Mouse (Mus musculus) left cerebral cortex, adult 2 months (tissue): ENCODE data around the gene Arid1b. TPM values are rescaled to one million over a fixed set of nuclear protein-coding genes. Genes with fewer than 3 reads are reported as not detected.

Experiments used
- DNase-seq, 2 experiments: peaks; one replicate each; pipeline ENCODE4 v3.0.0; 2021 to 2022; ENCODE audit warnings: low spot score in 2 of 2, mixed read lengths in 1 of 2; ENCODE audit errors: extremely low spot score in 1 of 2
- H3K27ac ChIP-seq: fragments of 200-600 bp; 2 replicates; pipeline ENCODE4 v1.8.1; 2022
- H3K4me3 ChIP-seq: fragments of 200-600 bp; 2 replicates; pipeline ENCODE4 v1.8.1; 2022
- CTCF ChIP-seq: fragments of 200-600 bp; IDR thresholded peaks from 2 replicates; pipeline ENCODE4 v1.8.1; 2022; ENCODE audit warnings: antibody characterized with exemption, mild to moderate bottlenecking, moderate library complexity
- intact Hi-C: fragments of 180-260 bp; cut with DNase I; formaldehyde crosslinking; loops from one replicate; pipeline ENCODE4 v1.15.1; 2025
- total RNA-seq, 2 experiments: library from RNA; stranded (reverse); gene quantifications; 2 replicates each; pipeline ENCODE4 v1.2.3; 2021

The Arid1b gene
- total RNA-seq, 2 experiments from 2014 or later = 81.4 to 86.1 TPM

DNA sequence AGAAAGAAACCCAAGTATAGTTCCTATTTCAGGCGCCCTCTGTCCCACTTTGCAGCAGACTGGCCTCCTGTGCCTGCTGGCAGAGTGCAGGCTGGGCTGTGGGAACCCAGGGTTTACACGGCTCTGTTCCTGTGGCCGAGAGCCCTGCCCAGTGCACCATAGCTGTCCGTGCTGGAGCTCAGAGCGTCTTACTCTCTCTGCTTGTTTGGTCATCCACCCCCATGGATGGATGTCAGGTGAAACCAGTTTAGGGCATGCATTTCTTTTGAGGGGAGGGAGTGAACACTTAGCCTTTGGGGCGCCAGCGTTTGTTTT lies 301.8 kb downstream of the Arid1b start:
- Histone ChIP-seq H3K27ac (peak overlapping the region; percentile 77), H3K4me3 (no peak overlapping the region)
- intact Hi-C loops = no loop called here
- no peak for TF ChIP-seq CTCF
- no peak for DNase-seq

DNA sequence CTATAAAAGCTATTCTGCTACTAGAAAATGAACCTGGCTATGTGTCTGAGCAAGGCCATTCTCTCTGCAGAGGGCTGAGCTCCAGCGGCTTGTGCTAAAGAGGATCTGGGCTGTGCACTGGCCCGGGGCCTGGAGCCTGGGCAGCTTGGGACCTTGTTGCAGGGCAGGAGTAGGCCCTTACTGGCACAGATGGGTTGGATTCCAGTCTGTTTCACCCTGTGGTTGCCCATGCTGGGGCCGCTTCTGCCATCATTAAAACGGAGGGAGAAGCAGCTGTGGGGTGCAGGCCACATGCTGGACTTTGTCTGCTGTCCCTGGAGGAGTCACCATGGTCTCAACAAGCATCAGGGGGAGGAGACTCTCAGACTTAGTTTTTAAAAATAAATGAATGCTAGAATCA lies 303.4 kb downstream of the Arid1b start:
- H3K27ac ChIP-seq = peak overlapping the region; percentile 32; the same call in 1 of the 2 replicates
- no peak for DNase-seq
- H3K4me3 ChIP-seq = no peak overlapping the region
- no peak for TF ChIP-seq CTCF
- intact Hi-C loops = no loop called here

DNA sequence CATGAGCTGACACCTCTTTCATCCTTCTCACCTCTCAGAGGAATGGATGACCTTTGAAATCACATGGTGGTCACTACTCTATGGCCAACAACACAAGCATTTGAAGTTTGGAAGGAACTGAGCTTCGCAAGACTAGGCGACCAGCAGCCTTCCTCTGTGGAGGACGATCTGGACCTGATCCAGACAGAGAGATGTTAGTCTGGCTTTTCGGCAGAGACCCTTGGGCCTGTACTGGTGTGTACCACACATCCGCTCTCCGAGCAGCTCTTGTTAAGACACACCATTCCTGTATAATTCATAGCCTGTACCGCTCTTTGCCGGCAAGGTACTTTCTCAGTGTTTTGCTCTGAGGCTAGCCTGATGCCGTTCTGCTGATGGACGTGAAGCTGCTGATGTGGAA lies 303.9 kb downstream of the Arid1b start:
- intact Hi-C loops = no loop called here
- no peak for TF ChIP-seq CTCF
- Histone ChIP-seq H3K27ac (no peak overlapping the region; the same call in 1 of the 2 replicates), H3K4me3 (no peak overlapping the region)
- no peak for DNase-seq

DNA sequence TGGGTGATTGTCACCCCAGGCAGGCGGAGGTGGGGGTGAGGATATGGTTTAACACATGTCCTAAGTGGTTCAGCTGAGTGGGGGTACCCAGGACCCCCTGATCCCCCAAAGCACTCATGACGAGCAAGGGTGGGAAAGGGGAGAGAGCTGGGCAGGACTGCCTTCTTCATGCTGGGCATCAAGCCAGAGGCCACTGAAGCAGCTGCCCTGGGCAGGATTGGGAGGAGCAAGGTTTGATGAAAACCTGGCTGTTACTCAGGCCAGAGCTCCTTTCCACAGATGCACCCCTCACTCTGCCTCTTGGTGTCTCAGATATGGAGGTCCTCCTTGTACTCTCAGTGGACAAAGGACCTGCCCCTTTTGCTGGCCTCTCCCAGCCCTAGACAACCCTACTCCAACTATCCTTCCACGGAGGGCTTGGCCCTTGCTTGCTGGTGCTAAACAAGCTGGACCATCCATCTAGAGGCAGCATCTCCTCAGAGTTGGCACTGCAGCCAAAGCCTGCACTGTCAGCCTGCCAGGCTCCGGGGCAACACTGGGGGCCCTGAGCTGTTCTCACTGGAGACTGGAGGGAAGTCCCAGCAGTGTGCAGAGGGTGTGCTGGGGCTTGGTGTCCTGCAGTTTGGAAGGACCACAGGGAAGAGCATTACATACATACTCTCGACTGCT lies 304.9 kb downstream of the Arid1b start:
- no peak for DNase-seq
- peak overlapping the region; percentile 13 for H3K27ac ChIP-seq
- no peak for TF ChIP-seq CTCF
- H3K4me3 ChIP-seq = no peak overlapping the region
- intact Hi-C loops = no loop called here

DNA sequence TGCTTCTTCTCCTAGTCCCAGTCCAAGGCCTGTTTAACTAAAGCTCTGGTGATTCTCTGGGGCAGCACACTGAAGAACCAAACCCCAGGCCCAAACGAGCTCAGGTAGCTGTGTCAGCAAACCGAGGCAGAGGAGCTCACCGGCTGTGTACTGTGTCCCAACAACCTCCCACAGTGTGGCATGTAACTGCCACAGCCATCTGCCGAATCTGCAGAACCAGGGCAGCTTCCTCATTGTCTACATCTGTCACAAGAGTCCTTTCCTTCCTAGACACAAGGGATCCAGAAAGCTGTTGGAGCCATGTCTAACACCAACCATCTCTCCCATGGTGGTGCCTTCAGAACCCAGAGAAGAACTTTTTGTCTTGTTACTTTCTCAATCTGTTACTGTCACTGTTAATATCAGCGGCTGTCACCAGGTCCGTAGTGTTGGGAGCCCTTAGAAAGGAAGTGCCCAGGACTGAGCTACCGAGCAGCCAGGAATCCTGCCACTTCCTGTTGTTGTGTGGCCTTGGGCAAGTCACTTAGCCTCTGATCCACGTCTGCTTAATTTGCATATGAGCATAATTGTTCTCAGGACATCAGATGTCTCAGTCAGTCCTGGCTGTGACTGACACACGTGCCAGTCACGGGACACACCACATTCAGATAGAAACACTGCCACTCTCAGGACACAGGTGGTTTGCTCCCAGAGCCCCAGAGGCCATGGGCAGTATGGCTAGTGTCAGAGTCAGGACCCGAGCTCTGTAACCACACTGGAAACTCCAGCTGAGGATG lies 309.0 kb downstream of the Arid1b start:
- H3K27ac ChIP-seq = no peak overlapping the region
- H3K4me3 ChIP-seq = no peak overlapping the region
- intact Hi-C loops = no loop called here
- no peak; the same call in none of the 2 replicates for TF ChIP-seq CTCF
- DNase-seq = no peak

DNA sequence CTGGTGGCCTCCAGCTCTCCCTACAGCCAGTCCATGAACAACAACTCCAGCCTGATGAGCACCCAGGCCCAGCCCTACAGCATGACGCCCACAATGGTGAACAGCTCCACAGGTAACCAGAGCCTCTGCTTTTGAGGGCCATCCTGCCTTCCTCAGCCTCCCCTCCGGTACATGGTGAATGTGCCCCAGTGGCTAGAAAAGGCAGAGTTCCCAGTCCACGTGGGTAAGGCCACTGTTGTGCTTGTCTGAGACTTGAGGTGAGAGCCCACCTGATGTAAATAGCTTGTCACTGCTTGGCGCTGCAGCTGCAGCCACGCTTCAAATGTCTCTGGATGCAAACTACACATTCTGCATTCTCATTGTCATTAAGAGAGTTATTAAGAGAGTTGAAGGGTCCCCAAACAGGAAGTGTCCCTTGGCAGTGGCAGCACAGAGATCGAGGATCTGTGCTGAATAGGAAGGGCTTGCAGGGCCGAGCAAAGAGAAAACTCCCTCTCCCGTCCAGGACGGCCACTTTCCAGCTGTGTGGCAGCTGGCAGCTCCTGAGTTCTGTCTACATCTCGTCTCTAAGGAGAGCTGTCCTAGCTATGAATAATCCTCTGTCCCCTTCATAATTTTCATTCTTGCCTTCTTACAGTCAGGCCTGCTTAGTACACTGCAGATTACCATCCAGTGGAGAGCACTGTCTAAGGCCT lies 311.8 kb downstream of the Arid1b start:
- H3K27ac ChIP-seq = no peak overlapping the region
- intact Hi-C loops = no loop called here
- no peak for TF ChIP-seq CTCF
- no peak overlapping the region for H3K4me3 ChIP-seq
- DNase-seq = no peak

DNA sequence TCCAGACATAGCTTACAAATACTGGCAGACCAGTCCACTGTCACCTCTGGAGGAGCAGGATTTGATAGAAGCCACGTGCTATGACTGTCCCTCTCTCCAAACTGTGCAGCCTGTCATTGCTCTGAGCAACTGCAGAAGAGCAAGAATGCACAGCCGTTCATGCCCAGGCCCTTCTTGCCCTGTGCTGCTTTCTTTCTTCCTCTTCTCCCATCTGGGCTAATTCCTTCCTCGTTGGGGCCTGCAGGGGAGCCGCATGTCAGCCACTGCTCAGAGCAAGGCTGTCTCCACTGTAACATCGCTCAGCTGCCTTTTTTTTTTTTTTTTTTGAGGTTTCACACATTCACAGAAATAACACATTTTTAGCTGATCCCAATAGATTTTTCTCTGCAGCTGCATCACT lies 315.8 kb downstream of the Arid1b start:
- intact Hi-C loops = no loop called here
- no peak for TF ChIP-seq CTCF
- peak overlapping the region; percentile 12 for H3K27ac ChIP-seq
- no peak for DNase-seq
- no peak overlapping the region for H3K4me3 ChIP-seq

DNA sequence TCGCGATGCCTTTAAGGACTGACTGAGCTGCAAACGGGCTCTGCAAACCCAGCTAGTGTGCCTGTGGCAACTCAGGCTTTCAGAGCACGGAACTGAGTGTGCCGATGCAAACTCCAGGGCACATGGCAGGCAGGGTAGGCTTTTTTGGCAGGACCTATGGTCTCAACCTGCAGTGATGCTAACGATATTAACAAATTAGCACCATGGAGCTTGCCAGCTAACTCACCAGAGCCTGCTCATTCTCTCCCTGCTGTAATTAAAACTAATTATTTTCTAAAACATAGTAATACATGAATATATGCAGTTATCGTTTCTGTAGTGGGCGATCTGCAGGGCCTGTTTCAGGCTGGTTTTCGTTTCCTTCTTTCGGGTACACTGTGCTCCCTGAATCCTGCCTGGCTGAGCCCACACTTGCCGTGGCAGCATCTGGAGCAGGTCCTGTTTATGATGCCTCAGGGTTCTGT lies 316.3 kb downstream of the Arid1b start:
- no peak for DNase-seq
- no peak for TF ChIP-seq CTCF
- Histone ChIP-seq H3K27ac (peak overlapping the region; percentile 54), H3K4me3 (no peak overlapping the region)
- intact Hi-C loops = no loop called here

DNA sequence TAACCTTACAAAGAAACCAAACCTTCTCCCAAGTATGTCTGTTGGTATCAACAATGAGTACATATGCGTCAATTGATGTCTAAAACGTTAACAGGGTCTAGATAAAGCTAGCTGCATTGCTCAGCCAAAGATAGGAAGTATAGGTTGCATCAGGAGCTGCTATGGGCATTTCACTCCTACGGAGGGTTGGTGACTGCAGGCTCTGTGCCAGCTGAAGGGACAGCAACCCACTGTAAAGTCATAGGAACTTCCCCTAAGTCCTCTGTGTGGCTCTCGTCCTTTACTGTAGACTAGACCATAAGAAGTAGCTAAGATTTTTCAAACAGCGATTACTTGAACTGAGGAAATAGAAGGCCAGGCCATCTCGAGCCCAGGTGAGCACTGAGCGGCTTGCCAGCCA lies 316.9 kb downstream of the Arid1b start:
- intact Hi-C loops = no loop called here
- DNase-seq = no peak
- Histone ChIP-seq H3K4me3 (no peak overlapping the region), H3K27ac (peak overlapping the region; percentile 54)
- TF ChIP-seq CTCF = no peak

DNA sequence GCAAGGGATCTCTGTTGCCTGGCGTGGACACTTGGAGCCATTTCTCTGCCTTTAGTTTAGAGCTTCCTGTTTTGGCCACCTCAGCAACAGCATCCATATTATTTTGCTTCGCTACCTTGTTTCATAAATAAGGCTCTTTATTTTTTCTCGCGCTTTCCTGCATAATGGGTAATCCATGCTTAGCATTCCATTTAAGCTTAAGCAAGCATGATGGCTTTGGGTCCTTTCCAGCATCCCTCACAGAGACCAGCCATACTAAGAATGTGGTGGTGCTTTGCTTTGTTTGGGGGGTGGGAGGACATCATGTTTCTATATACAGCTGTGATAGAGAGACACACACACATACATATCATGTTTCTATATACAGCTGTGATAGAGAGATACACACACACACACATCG lies 318.2 kb downstream of the Arid1b start:
- intact Hi-C loops = no loop called here

DNA sequence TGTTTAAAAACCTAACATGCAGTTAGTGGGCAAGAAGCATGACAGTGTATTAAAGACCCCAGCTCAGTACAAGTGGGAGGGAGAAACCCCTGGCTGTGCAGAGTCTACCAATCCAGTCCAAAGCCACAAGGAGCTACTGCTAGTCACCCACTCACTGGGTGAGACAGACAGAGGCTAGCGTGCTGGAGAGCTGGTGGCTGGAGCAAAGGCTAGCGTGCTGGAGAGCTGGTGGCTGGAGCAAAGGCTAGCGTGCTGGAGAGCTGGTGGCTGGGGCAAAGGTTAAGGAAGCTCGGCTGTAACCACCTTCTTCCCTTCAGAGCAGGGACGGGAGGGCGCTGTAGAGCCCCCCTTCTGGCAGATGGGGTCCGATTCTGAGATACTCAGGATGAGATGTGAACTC lies 320.6 kb downstream of the Arid1b start:
- no peak overlapping the region for H3K4me3 ChIP-seq
- intact Hi-C loops = no loop called here
- no peak overlapping the region for H3K27ac ChIP-seq
- no peak for TF ChIP-seq CTCF
- no peak for DNase-seq

More for the DNA sequence above, 318.2 kb downstream of the Arid1b start:
- no peak overlapping the region for H3K27ac ChIP-seq
- no peak overlapping the region for H3K4me3 ChIP-seq
- TF ChIP-seq CTCF = no peak
- DNase-seq = no peak

DNA sequence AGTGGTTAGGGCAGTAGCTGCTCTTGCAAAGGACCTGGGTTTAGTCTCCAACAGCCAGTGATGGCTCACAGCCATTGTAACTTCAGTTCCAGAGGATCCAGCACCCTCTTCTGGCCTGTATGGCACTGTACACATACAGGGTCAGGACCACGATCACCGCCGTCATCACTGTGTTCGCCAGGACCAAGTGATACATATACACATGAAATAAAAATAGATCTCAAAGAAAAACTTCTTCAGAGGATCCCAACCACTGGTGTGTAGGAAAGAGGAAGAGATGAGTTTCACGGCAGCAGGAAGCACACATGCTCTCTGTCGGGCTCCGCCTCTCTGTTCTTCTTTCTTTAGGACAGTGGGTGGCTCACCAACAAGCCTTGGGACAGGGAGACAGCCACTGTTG lies 322.4 kb downstream of the Arid1b start:
- no peak overlapping the region for H3K4me3 ChIP-seq
- H3K27ac ChIP-seq = no peak overlapping the region
- peak; percentile 33 for TF ChIP-seq CTCF
- no peak for DNase-seq
- intact Hi-C loops = no loop called here
